21 mouse cellular contexts compared by ENCODE assay signal in genomic region chr7:16201136-16201535, GRCm38 (mm10). TPM values are rescaled to one million over a fixed set of nuclear protein-coding genes. Genes with fewer than 3 reads are reported as not detected.
DNase-seq lines count a peak whose midpoint lies in the region; ATAC-seq lines count a peak whose summit lies in the region.
"Had no signal": no experiment of that assay in that cellular context is flagged by ENCODE, and none has a peak within 500 bp of the region (broad histone marks: within the 10 kb centered on the region; RNA-seq: fewer than 3 reads in every experiment).

No protein-coding gene starts in this region.

- DNase-seq in heart, postnatal 36 days = no peak
- DNase-seq in thymus, postnatal 10 days (ENCODE audit: low spot score in 2 of 2) = peak; percentile 64 to 71
- no peak for DNase-seq in kidney, postnatal 25 days
- DNase-seq in left cerebral cortex, postnatal 25 days (ENCODE audit: low spot score in 2 of 2) = no peak
- no peak for DNase-seq in layer of hippocampus, postnatal 14 days (ENCODE audit: low spot score in 2 of 2)
- DNase-seq: adrenal gland, adult 8-10 months; cerebellum, adult 9-10 months; gastrocnemius, postnatal 36 days had no signal

- H3K27me3 ChIP-seq in heart, embryonic 16.5 days (ENCODE audit: control insufficient read depth, insufficient read depth, low read length) = no peaks in the 10 kb centered on the region
- H3K27me3 ChIP-seq in megakaryocyte, embryonic 14.5 days (replicated peaks) = no peaks in the 10 kb centered on the region
- H3K27me3 ChIP-seq: embryonic facial prominence, embryonic 13.5 days; forebrain, embryonic 15.5 days; heart, embryonic 15.5 days; hindbrain, embryonic 13.5 days; intestine, embryonic 15.5 days; kidney, embryonic 15.5 days; limb, embryonic 13.5 days; midbrain, embryonic 15.5 days had no signal

- 0 out of 2 replicates have a peak overlapping the region, but pooled peaks have one; percentile 37 for H3K27ac ChIP-seq in heart, embryonic 16.5 days (ENCODE audit: low read length)
- H3K27ac ChIP-seq: embryonic facial prominence, embryonic 13.5 days; forebrain, embryonic 15.5 days; heart, embryonic 15.5 days; hindbrain, embryonic 13.5 days; intestine, embryonic 15.5 days; kidney, embryonic 15.5 days; limb, embryonic 13.5 days; liver, embryonic 14.5 days; midbrain, embryonic 15.5 days had no signal

- H3K9ac ChIP-seq in heart, embryonic 16.5 days (ENCODE audit: low read length) = no peak overlapping the region
- H3K9ac ChIP-seq: embryonic facial prominence, embryonic 13.5 days; forebrain, embryonic 15.5 days; heart, embryonic 15.5 days; hindbrain, embryonic 13.5 days; intestine, embryonic 15.5 days; kidney, embryonic 15.5 days; limb, embryonic 13.5 days; liver, embryonic 14.5 days; midbrain, embryonic 15.5 days had no signal

- no peaks in the 10 kb centered on the region for H3K4me1 ChIP-seq in heart, embryonic 16.5 days (ENCODE audit: control insufficient read depth, insufficient read depth, low read length)
- peaks cover 67% of the 10 kb centered on the region for H3K4me1 ChIP-seq in megakaryocyte, embryonic 14.5 days
- H3K4me1 ChIP-seq: embryonic facial prominence, embryonic 13.5 days; forebrain, embryonic 15.5 days; heart, embryonic 15.5 days; hindbrain, embryonic 13.5 days; intestine, embryonic 15.5 days; limb, embryonic 13.5 days; midbrain, embryonic 15.5 days had no signal

- WGBS in heart, embryonic 16.5 days = 73% methylated on average over 6 of the region's 6 CpGs

- intact Hi-C loops in heart, postnatal 36 days (cut with DNase I) = no loop called here
- intact Hi-C loops in left cerebral cortex, postnatal 25 days (cut with DNase I) = no loop called here

- H3K4me3 ChIP-seq in heart, embryonic 16.5 days (ENCODE audit: low read length) = no peak overlapping the region
- peak overlapping the region; percentile 2 for H3K4me3 ChIP-seq in megakaryocyte, embryonic 14.5 days (replicated peaks)
- H3K4me3 ChIP-seq: embryonic facial prominence, embryonic 13.5 days; forebrain, embryonic 15.5 days; heart, embryonic 15.5 days; hindbrain, embryonic 13.5 days; intestine, embryonic 15.5 days; kidney, embryonic 15.5 days; limb, embryonic 13.5 days; midbrain, embryonic 15.5 days; myocyte had no signal

- ATAC-seq in heart, embryonic 16.5 days (replicated peaks; ENCODE audit: extremely low read depth, insufficient read depth, low FRiP score) = no peak
- no peak for ATAC-seq in megakaryocyte-erythroid progenitor cell, adult 5-6 weeks (replicated peaks; ENCODE audit: low FRiP score, low TSS enrichment, poor library complexity, severe bottlenecking)
- ATAC-seq: forebrain, embryonic 15.5 days; intestine, embryonic 15.5 days; midbrain, embryonic 15.5 days had no signal

- no peaks in the 10 kb centered on the region for H3K9me3 ChIP-seq in heart, embryonic 16.5 days (replicated peaks; ENCODE audit: control insufficient read depth, low read length)
- H3K9me3 ChIP-seq in megakaryocyte, embryonic 14.5 days = no peaks in the 10 kb centered on the region
- H3K9me3 ChIP-seq: embryonic facial prominence, embryonic 13.5 days; forebrain, embryonic 15.5 days; heart, embryonic 15.5 days; hindbrain, embryonic 13.5 days; intestine, embryonic 15.5 days; kidney, embryonic 15.5 days; limb, embryonic 13.5 days; midbrain, embryonic 15.5 days had no signal

- H3K36me3 ChIP-seq in heart, embryonic 16.5 days (ENCODE audit: control insufficient read depth, insufficient read depth) = peaks cover 21% of the 10 kb centered on the region
- H3K36me3 ChIP-seq in megakaryocyte, embryonic 14.5 days (replicated peaks; ENCODE audit: low read length) = peaks cover 92% of the 10 kb centered on the region

- no peak overlapping the region for H3K4me2 ChIP-seq in heart, embryonic 16.5 days (ENCODE audit: low read depth, low read length)
- H3K4me2 ChIP-seq: embryonic facial prominence, embryonic 13.5 days; forebrain, embryonic 15.5 days; heart, embryonic 15.5 days; hindbrain, embryonic 13.5 days; intestine, embryonic 15.5 days; kidney, embryonic 15.5 days; limb, embryonic 13.5 days; midbrain, embryonic 15.5 days had no signal

RNA-seq across cellular contexts. Expression of gene Dhx34, which starts 20.7 kb away (rescaled TPM):
- polyA plus RNA-seq in heart, embryonic 16.5 days (2015; fragmentation: Nextera tagmentation; extraction: Ambion mirVana) = 10.8 and 11.2 TPM in 2 replicates
- total RNA-seq in heart, postnatal 36 days (2021) = 1 to 10 TPM; 7.9 to 8.7 TPM
- polyA plus RNA-seq in megakaryocyte, embryonic 14.5 days (2012; ENCODE audit: insufficient read depth, low replicate concordance) = 29.7 and 75.4 TPM in 2 replicates
- total RNA-seq in left cerebral cortex, postnatal 25 days (2021) = 10 to 100 TPM in 1 of 2 experiments, 1 to 10 TPM in 1; 9.5 to 11.1 TPM
- total RNA-seq in layer of hippocampus, postnatal 14 days (2021) = 10 to 100 TPM in 1 of 2 experiments, 1 to 10 TPM in 1; 9.4 to 12.5 TPM
- total RNA-seq in megakaryocyte-erythroid progenitor cell, adult 5-6 weeks (2014; fragmentation: Nextera tagmentation) = 8.2 and 13.8 TPM in 2 replicates
- total RNA-seq in megakaryocyte-erythroid progenitor cell, adult 5-6 weeks (2017) = 3.6 and 3.7 TPM in 2 replicates

RNA-seq across cellular contexts. Expression of gene Meis3, which starts 26.2 kb away (rescaled TPM):
- 14.5 and 15.4 TPM in 2 replicates for polyA plus RNA-seq in heart, embryonic 16.5 days (2015; fragmentation: Nextera tagmentation; extraction: Ambion mirVana)
- total RNA-seq in heart, postnatal 36 days (2021) = 1 to 10 TPM; 3.9 to 4.9 TPM
- 1.4 TPM in 1 of 2 replicates, not detected in the other for polyA plus RNA-seq in megakaryocyte, embryonic 14.5 days (2012; ENCODE audit: insufficient read depth, low replicate concordance)
- total RNA-seq in left cerebral cortex, postnatal 25 days (2021) = 10 to 100 TPM; 33.3 to 43.5 TPM
- total RNA-seq in layer of hippocampus, postnatal 14 days (2021) = 10 to 100 TPM; 38.0 to 42.5 TPM
- total RNA-seq in megakaryocyte-erythroid progenitor cell, adult 5-6 weeks (2014; fragmentation: Nextera tagmentation) = 0.42 and 0.49 TPM in 2 replicates
- total RNA-seq in megakaryocyte-erythroid progenitor cell, adult 5-6 weeks (2017) = not detected in 2 replicates

RNA-seq across cellular contexts. Expression of gene C5ar2, which starts 42.8 kb away (rescaled TPM):
- polyA plus RNA-seq in heart, embryonic 16.5 days (2015; fragmentation: Nextera tagmentation; extraction: Ambion mirVana) = 0.76 and 0.88 TPM in 2 replicates
- total RNA-seq in heart, postnatal 36 days (2021) = 1 to 10 TPM; 1.2 to 1.7 TPM
- polyA plus RNA-seq in megakaryocyte, embryonic 14.5 days (2012; ENCODE audit: insufficient read depth, low replicate concordance) = 0.04 TPM in 1 of 2 replicates, not detected in the other
- under 1 TPM; 0.71 to 0.87 TPM for total RNA-seq in left cerebral cortex, postnatal 25 days (2021)
- under 1 TPM; 0.48 to 0.55 TPM for total RNA-seq in layer of hippocampus, postnatal 14 days (2021)
- 3.2 and 4.5 TPM in 2 replicates for total RNA-seq in megakaryocyte-erythroid progenitor cell, adult 5-6 weeks (2014; fragmentation: Nextera tagmentation)
- total RNA-seq in megakaryocyte-erythroid progenitor cell, adult 5-6 weeks (2017) = 3.5 and 4.0 TPM in 2 replicates
- polyA plus RNA-seq: forebrain, embryonic 15.5 days; midbrain, embryonic 15.5 days; myocyte had no signal

RNA-seq across cellular contexts. Expression of gene C5ar1, which starts 58.2 kb away (rescaled TPM):
- 2.6 and 3.2 TPM in 2 replicates for polyA plus RNA-seq in heart, embryonic 16.5 days (2015; fragmentation: Nextera tagmentation; extraction: Ambion mirVana)
- 1 to 10 TPM; 6.4 to 7.8 TPM for total RNA-seq in heart, postnatal 36 days (2021)
- 2.0 and 6.6 TPM in 2 replicates for polyA plus RNA-seq in megakaryocyte, embryonic 14.5 days (2012; ENCODE audit: insufficient read depth, low replicate concordance)
- total RNA-seq in left cerebral cortex, postnatal 25 days (2021) = 1 to 10 TPM in 1 of 2 experiments, under 1 TPM in 1; 0.78 to 2.2 TPM
- 1 to 10 TPM in 1 of 2 experiments, under 1 TPM in 1; 0.74 to 2.0 TPM for total RNA-seq in layer of hippocampus, postnatal 14 days (2021)
- 0.22 TPM in 1 of 2 replicates, not detected in the other for total RNA-seq in megakaryocyte-erythroid progenitor cell, adult 5-6 weeks (2014; fragmentation: Nextera tagmentation)
- 0.23 TPM in 1 of 2 replicates, not detected in the other for total RNA-seq in megakaryocyte-erythroid progenitor cell, adult 5-6 weeks (2017)
- polyA plus RNA-seq: myocyte had no signal

Comparison
In these comparisons a context has a peak if more than half of its experiments do, and no peak if none do; other contexts are left out.
1. DNase-seq: peak in thymus, postnatal 10 days (2 of 2); none in heart, postnatal 36 days (0 of 2), kidney, postnatal 25 days (0 of 2), left cerebral cortex, postnatal 25 days (0 of 2) and layer of hippocampus, postnatal 14 days (0 of 2).
2. RNA of gene Meis3, which starts 26.2 kb away (total RNA-seq): 33.3 to 43.5 TPM in left cerebral cortex, postnatal 25 days and 38.0 to 42.5 TPM in layer of hippocampus, postnatal 14 days; 3.9 to 4.9 TPM in heart, postnatal 36 days and 0.42 to 0.49 TPM in megakaryocyte-erythroid progenitor cell, adult 5-6 weeks; every median in the first group is over 4 times any median in the second.